Mouse (Mus musculus): Measurements from ENCODE around the gene C8g. TPM values are rescaled to one million over a fixed set of nuclear protein-coding genes. Genes with fewer than 3 reads are reported as not detected.
A peak's percentile ranks its signal among the peaks of the same experiment; 100 is the strongest.

The C8g gene
- total RNA-seq (2021), result 1 to 10 TPM; 1.5 to 1.7 TPM
- long read RNA-seq, experiment 1, result 0 reads
- long read RNA-seq, experiment 2, result 0 reads

- no peak for DNase-seq (ENCODE audit: low spot score in 2 of 2)
Measured at GRCm38 (mm10) chr2:25501593-25502486, at the start of gene C8g. C8g (minus strand) TSS chr2:25501719.

GRCm38 (mm10) chr2:25551186-25551585, 49.7 kb upstream of the C8g start:
- peak in 1 of 2 experiments; percentile 47 for DNase-seq (ENCODE audit: low spot score in 2 of 2)

GRCm38 (mm10) chr2:25549021-25549991, 47.8 kb upstream of the C8g start:
- DNase-seq (ENCODE audit: low spot score in 2 of 2), result no peak

- DNase-seq (ENCODE audit: low spot score in 2 of 2), result peak; percentile 98 to 99
Measured at GRCm38 (mm10) chr2:25546811-25547491, 45.4 kb upstream of the C8g start, which contains the start of gene Traf2. Traf2 (minus strand) TSS chr2:25546940.

GRCm38 (mm10) chr2:25545996-25546810, 44.7 kb upstream of the C8g start:
- peak in 1 of 2 experiments; percentile 43 for DNase-seq (ENCODE audit: low spot score in 2 of 2)

- no peak for DNase-seq (ENCODE audit: low spot score in 2 of 2)
Measured at GRCm38 (mm10) chr2:25541644-25542367, 40.3 kb upstream of the C8g start.

GRCm38 (mm10) chr2:25540541-25540948, 39.0 kb upstream of the C8g start:
- no peak for DNase-seq (ENCODE audit: low spot score in 2 of 2)

GRCm38 (mm10) chr2:25536531-25536930, 35.0 kb upstream of the C8g start:
- DNase-seq (ENCODE audit: low spot score in 2 of 2), result no peak

GRCm38 (mm10) chr2:25534866-25535182, 33.3 kb upstream of the C8g start:
- no peak for DNase-seq (ENCODE audit: low spot score in 2 of 2)

- DNase-seq (ENCODE audit: low spot score in 2 of 2), result no peak
Measured at GRCm38 (mm10) chr2:25534178-25534865, 32.8 kb upstream of the C8g start.

GRCm38 (mm10) chr2:25533707-25534106, 32.2 kb upstream of the C8g start:
- no peak for DNase-seq (ENCODE audit: low spot score in 2 of 2)

GRCm38 (mm10) chr2:25526510-25527302, 25.2 kb upstream of the C8g start:
- DNase-seq (ENCODE audit: low spot score in 2 of 2), result no peak

- DNase-seq (ENCODE audit: low spot score in 2 of 2), result no peak
Measured at GRCm38 (mm10) chr2:25509912-25510311, 8.4 kb upstream of the C8g start.

GRCm38 (mm10) chr2:25506964-25507363, 5.4 kb upstream of the C8g start:
- DNase-seq (ENCODE audit: low spot score in 2 of 2), result no peak

GRCm38 (mm10) chr2:25505860-25506259, 4.3 kb upstream of the C8g start:
- no peak for DNase-seq (ENCODE audit: low spot score in 2 of 2)

GRCm38 (mm10) chr2:25505000-25505399, 3.5 kb upstream of the C8g start:
- DNase-seq (ENCODE audit: low spot score in 2 of 2), result no peak

- DNase-seq (ENCODE audit: low spot score in 2 of 2), result no peak
Measured at GRCm38 (mm10) chr2:25504538-25504937, 3.0 kb upstream of the C8g start.

GRCm38 (mm10) chr2:25502726-25503125, 1.2 kb upstream of the C8g start:
- DNase-seq (ENCODE audit: low spot score in 2 of 2), result no peak

All from layer of hippocampus, postnatal 14 days (tissue).